Mouse (Mus musculus) bone marrow, adult 2 months (tissue): ENCODE data around the gene Ttc38.

Experiments used
- CTCF ChIP-seq: fragments of 200-500 bp; IDR thresholded peaks from 2 replicates; pipeline ENCODE4 v1.5.1; 2011; ENCODE audit warnings: low read length, control low read depth; ENCODE audit not compliant: control insufficient read depth, insufficient read depth
- POLR2A ChIP-seq: fragments of 200-500 bp; IDR thresholded peaks from 2 replicates; pipeline ENCODE4 v1.6.1; 2011; ENCODE audit warnings: low read depth, mild to moderate bottlenecking, control low read depth, low read length, borderline replicate concordance; ENCODE audit not compliant: control insufficient read depth

DNA sequence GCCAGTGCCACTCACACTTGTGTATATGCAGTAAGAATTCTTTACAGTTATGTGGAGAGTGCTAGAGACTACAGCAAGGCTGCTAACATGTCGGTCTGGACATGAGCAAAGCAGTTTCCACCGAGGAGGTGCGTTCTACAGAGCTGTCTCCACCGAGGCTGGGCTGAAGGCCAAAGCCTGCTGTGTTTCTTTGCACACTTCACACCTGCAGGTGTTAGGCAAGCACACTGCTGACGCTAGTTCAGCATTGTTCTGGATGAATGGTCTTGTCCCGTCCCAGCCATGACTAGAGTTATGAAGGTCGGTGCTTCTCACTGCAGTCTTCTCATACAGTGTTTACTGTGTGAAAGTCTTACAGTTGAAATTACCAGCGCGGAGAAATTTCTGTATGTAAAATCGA lies 59.9 kb downstream of the Ttc38 start:
- TF ChIP-seq CTCF = no peak
- TF ChIP-seq POLR2A = no peak
